Mouse (Mus musculus) embryonic facial prominence, embryonic 14.5 days (tissue): ENCODE results near the gene March8. TPM values are rescaled to one million over a fixed set of nuclear protein-coding genes. Genes with fewer than 3 reads are reported as not detected.

Source experiments
- ATAC-seq: fragments of 200-750 bp; cut with Nextera tagmentation; 2 replicates; pipeline ENCODE4 v1.8.0; 2017; ENCODE audit warnings: low read depth, moderate number of reproducible peaks, moderate TSS enrichment
- DNase-seq: peaks from one replicate; pipeline ENCODE4 v3.0.0-alpha.2; 2015; ENCODE audit warnings: low spot score
- H3K27ac ChIP-seq: fragments of 300-500 bp; sonication (generic); replicated peaks from 2 replicates; pipeline ENCODE4 v1.5.1; 2014; ENCODE audit warnings: low read depth, mild to moderate bottlenecking, low read length, moderate library complexity
- H3K27me3 ChIP-seq: fragments of 300-500 bp; sonication (generic); replicated peaks from 2 replicates; pipeline ENCODE4 v1.6.1; 2014; ENCODE audit warnings: low read length; ENCODE audit not compliant: control insufficient read depth, insufficient read depth
- H3K36me3 ChIP-seq: fragments of 300-500 bp; sonication (generic); 2 replicates; pipeline ENCODE4 v1.6.1; 2014; ENCODE audit warnings: low read length, mixed read lengths; ENCODE audit not compliant: control insufficient read depth, insufficient read depth
- H3K4me1 ChIP-seq: fragments of 300-500 bp; sonication (generic); 2 replicates; pipeline ENCODE4 v1.6.1; 2014; ENCODE audit warnings: antibody characterized with exemption, low read length; ENCODE audit not compliant: control insufficient read depth, insufficient read depth
- H3K4me2 ChIP-seq: fragments of 300-500 bp; sonication (generic); 2 replicates; pipeline ENCODE4 v1.6.1; 2014; ENCODE audit warnings: low read depth, mild to moderate bottlenecking, low read length, moderate library complexity, mixed read lengths
- H3K4me3 ChIP-seq: fragments of 300-500 bp; sonication (generic); 2 replicates; pipeline ENCODE4 v1.5.1; 2014; ENCODE audit warnings: low read depth, mild to moderate bottlenecking, low read length
- H3K9ac ChIP-seq: fragments of 300-500 bp; sonication (generic); 2 replicates; pipeline ENCODE4 v1.6.1; 2014; ENCODE audit warnings: low read depth, mild to moderate bottlenecking, low read length, moderate library complexity, mixed read lengths
- H3K9me3 ChIP-seq: fragments of 300-500 bp; sonication (generic); 2 replicates; pipeline ENCODE4 v1.6.1; 2016; ENCODE audit warnings: low read length; ENCODE audit not compliant: control insufficient read depth
- WGBS: fragments of 180-500 bp; shearing (Covaris S2); extraction: QIAGEN DNeasy Blood & Tissue Kit; methylation state at CpG from one replicate; pipeline ENCODE4 v1.1.7; 2014; 5-methylcytosine and 5-hydroxymethylcytosine counted together
- polyA plus RNA-seq: library from polyadenylated mRNA; unstranded; fragments of >200 nt; fragmentation: Nextera tagmentation; extraction: Ambion mirVana; gene quantifications from 2 replicates; pipeline ENCODE4 v1.2.1, GENCODE M21; 2014

The March8 gene
- polyA plus RNA-seq, 1 experiment from 2014 or later, result 31.8 TPM

DNA sequence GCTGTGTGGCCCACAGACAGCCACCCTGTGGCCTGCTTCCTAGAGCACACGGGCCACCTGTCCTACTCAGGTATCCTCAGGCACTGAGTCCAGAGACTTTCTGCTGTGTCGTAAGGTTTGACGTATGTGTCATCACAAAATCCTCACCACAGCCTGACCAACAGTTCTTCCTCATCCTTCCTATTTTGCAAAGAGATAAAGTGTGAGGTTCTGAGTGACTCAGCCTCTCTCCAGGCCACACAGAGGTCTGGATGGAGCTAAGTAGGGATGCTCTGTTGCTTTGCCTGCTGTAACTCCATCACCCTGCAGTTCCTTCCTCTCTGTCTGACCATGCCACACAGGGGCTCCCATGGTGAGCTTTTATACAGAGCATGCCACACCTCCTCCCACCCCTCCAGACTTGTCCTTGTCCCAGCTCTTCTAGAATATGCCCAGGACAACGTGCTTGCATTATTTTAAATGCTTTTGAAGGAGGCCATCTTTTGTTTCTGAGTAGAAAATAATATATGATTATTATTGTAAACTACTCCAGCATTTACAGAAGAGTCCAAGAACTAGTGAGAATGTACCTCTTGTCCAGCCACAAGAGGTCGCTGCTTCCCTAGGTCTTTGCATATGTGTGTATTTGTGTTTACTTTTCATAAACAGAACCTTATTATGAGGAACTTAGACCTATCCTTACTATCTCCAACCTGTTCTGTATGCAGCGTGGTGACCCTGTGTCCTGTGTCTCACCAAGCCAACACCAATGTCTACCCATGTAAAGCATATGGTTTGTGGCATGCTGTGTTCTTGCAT is 79.9 kb downstream of the March8 start:
- DNase-seq (no peak), ATAC-seq (no peak)
- Histone ChIP-seq H3K27ac (no peak overlapping the region), H3K27me3 (no peaks in the 10 kb centered on the region), H3K36me3 (no peaks in the 10 kb centered on the region), H3K4me3 (no peak overlapping the region), H3K9ac (no peak overlapping the region), H3K4me1 (no peaks in the 10 kb centered on the region), H3K4me2 (no peak overlapping the region), H3K9me3 (no peaks in the 10 kb centered on the region)
- WGBS, result 60% methylated on average over 6 of the region's 6 CpGs

DNA sequence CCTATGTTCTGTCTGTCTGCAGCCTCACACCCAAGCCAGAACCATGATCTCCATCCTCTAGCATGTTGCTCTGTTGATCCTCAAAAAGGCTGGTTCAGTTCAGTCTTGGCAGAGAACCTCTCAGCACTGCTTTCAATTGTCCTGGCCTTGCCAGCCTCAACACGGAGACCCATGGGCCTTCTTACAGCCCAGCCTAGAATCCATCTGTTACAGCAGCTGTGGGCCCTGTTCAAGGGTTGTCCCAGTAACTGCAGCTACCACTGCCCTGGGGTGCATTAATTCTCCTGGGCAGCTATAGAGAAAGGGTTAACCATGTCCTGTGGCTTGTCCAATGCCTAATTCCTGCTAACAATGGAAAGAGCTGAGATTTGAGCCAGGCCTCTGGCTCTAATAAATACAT is 80.7 kb downstream of the March8 start:
- Histone ChIP-seq H3K9me3 (no peaks in the 10 kb centered on the region), H3K27me3 (no peaks in the 10 kb centered on the region), H3K4me3 (no peak overlapping the region), H3K4me2 (no peak overlapping the region), H3K4me1 (no peaks in the 10 kb centered on the region), H3K9ac (no peak overlapping the region), H3K36me3 (no peaks in the 10 kb centered on the region), H3K27ac (no peak overlapping the region)
- ATAC-seq (peak; percentile 34; the same call in 1 of the 2 replicates), DNase-seq (no peak)
- WGBS, result 80% methylated on average over 1 of the region's 1 CpGs

DNA sequence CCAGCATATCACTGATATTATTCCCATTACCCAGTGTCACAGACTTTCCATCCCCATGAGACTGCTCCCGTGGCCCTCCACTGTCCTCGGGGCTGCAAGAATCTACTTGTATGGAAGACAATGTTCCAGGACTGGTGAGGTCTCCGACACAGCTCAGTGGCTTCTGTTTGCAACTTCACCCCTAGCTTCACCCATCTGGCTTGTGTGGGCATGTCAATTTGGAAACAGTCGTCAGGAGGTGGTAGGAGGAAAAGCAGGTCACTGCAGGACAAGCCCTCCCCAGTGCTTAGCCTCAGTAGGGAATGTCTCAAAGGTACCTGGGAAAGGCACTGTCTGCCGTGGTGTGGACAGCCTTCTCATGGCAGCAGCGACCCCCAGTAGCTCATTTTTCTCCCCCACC is 81.9 kb downstream of the March8 start:
- no peak overlapping the region for H3K4me3 ChIP-seq
- ATAC-seq, result no peak
- DNase-seq, result no peak
- H3K4me2 ChIP-seq, result no peak overlapping the region
- H3K27me3 ChIP-seq, result no peaks in the 10 kb centered on the region
- H3K4me1 ChIP-seq, result no peaks in the 10 kb centered on the region
- H3K27ac ChIP-seq, result no peak overlapping the region
- WGBS, result 66% methylated on average over 6 of the region's 6 CpGs
- no peaks in the 10 kb centered on the region for H3K36me3 ChIP-seq
- H3K9ac ChIP-seq, result no peak overlapping the region; the same call in 1 of the 2 replicates
- H3K9me3 ChIP-seq, result no peaks in the 10 kb centered on the region

DNA sequence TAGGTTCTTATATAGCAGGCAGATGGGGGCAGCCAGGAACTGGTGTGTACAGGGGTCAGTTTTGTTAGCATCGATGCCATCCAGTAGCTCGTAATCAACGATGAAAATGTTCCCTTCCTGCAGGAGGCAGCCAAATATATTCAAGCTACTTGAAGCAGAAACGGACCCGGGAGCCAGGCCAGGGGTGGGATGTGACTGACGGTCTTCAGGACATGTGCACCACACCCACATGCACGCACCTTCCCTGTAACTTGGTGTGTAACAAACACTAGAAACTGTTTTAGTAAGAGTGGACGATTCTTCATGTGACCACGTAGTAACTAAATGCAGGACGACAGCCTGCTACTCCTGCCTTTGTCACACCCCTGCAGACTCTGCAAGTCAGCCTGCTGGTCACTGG is 82.4 kb downstream of the March8 start:
- Histone ChIP-seq H3K9ac (no peak overlapping the region; the same call in 1 of the 2 replicates), H3K4me3 (no peak overlapping the region), H3K36me3 (no peaks in the 10 kb centered on the region), H3K9me3 (no peaks in the 10 kb centered on the region), H3K4me2 (no peak overlapping the region), H3K27me3 (no peaks in the 10 kb centered on the region), H3K27ac (no peak overlapping the region), H3K4me1 (no peaks in the 10 kb centered on the region)
- WGBS, result 82% methylated on average over 10 of the region's 10 CpGs
- ATAC-seq (no peak), DNase-seq (no peak)

DNA sequence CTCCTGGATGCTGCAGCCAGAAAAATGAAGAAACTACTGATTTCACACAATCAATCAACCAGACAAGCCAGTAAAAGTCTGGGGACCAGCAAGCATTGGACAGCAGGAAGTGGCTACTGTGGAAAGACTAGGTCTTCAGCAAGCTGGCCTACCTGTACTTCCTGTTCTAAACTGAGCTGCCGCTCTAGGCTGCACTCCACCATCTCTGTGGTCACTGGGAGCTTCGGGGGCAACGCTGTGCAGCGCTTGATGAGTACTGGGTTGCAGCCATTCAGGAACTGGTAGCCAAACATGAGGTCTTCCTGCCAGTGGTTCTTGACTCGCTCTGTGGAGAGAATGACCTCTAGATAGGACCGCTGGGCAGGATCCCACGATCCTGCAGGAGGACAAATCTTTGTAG is 85.2 kb downstream of the March8 start:
- Histone ChIP-seq H3K27me3 (no peaks in the 10 kb centered on the region), H3K36me3 (no peaks in the 10 kb centered on the region), H3K27ac (no peak overlapping the region), H3K4me3 (no peak overlapping the region), H3K9me3 (no peaks in the 10 kb centered on the region), H3K4me2 (no peak overlapping the region), H3K4me1 (no peaks in the 10 kb centered on the region), H3K9ac (no peak overlapping the region)
- ATAC-seq, result no peak
- WGBS, result 88% methylated on average over 7 of the region's 7 CpGs
- no peak for DNase-seq

DNA sequence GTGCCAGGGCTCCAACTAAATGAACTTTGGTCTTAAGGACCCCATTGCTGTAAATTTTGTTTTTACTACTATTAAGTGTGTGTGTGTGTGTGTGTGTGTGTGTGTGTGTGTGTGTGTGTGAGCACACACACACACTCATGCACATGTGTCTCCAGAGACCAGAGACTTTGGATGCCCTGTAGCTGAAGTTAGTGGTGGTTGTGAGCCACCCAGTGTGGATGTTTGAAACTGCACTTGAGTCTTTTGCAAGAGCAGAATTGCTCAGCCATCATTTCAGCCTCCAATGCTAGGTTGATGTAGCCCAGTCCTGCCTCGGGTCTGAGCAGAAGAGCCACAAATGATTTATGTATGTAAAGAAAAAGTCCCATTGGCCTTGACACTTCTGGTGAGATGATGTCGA is 85.8 kb downstream of the March8 start:
- H3K9ac ChIP-seq, result no peak overlapping the region
- H3K4me2 ChIP-seq, result no peak overlapping the region
- WGBS, result 64% methylated on average over 2 of the region's 2 CpGs
- ATAC-seq (no peak), DNase-seq (no peak)
- no peaks in the 10 kb centered on the region for H3K9me3 ChIP-seq
- no peaks in the 10 kb centered on the region for H3K27me3 ChIP-seq
- H3K4me1 ChIP-seq, result no peaks in the 10 kb centered on the region
- H3K36me3 ChIP-seq, result no peaks in the 10 kb centered on the region
- H3K4me3 ChIP-seq, result no peak overlapping the region
- H3K27ac ChIP-seq, result no peak overlapping the region

DNA sequence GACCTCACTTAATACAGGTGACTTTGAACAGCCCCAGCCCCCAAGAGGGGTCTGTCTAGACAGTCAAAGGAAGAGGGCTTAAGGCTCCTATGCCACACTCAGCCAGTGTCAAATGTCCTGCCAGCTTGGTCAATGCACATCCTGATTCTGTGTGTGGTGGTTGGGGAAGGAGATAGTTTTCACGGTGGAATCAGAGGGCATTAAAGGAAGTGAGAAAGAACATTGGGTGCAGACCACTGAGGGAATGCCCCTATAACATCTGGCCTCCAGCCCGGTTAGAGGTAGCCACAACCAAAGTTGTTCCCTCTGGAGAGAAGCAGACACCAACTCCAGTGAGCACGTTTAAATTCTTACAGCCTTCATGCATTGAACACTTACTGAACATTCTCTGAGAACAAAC is 89.7 kb downstream of the March8 start:
- no peak for DNase-seq
- Histone ChIP-seq H3K4me2 (no peak overlapping the region), H3K27me3 (no peaks in the 10 kb centered on the region), H3K9ac (no peak overlapping the region), H3K27ac (no peak overlapping the region), H3K4me1 (no peaks in the 10 kb centered on the region), H3K9me3 (peaks cover 3% of the 10 kb centered on the region; the same call in 1 of the 2 replicates), H3K36me3 (no peaks in the 10 kb centered on the region), H3K4me3 (no peak overlapping the region)
- ATAC-seq, result no peak
- whole genome bisulfite sequencing, result 78% methylated on average over 3 of the region's 3 CpGs

DNA sequence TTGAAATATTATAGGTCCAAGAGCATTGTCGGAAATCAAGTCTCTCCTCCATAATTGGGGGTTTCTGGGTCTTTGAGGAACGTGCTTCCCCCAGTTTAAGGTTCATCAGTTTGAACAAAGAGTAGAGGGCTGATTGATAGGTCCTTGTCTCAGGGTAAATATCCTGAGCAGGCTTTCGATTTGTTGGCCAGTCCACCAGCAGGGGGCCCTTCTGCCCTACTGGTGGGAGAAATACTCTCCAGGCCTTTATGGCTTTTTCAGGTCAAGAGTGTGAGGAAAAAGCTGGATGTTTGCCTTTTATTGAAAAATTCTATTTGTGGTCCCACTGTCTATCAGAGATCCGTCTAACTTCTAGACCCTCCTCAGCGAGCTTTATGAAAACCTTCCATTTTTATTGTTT is 90.5 kb downstream of the March8 start:
- no peaks in the 10 kb centered on the region for H3K4me1 ChIP-seq
- no peak overlapping the region for H3K9ac ChIP-seq
- no peak overlapping the region for H3K4me3 ChIP-seq
- H3K4me2 ChIP-seq, result no peak overlapping the region
- 72% methylated on average over 5 of the region's 5 CpGs for WGBS
- H3K27me3 ChIP-seq, result no peaks in the 10 kb centered on the region
- H3K27ac ChIP-seq, result no peak overlapping the region
- H3K36me3 ChIP-seq, result no peaks in the 10 kb centered on the region
- H3K9me3 ChIP-seq, result peaks cover 3% of the 10 kb centered on the region; the same call in 1 of the 2 replicates
- DNase-seq (no peak), ATAC-seq (no peak)

DNA sequence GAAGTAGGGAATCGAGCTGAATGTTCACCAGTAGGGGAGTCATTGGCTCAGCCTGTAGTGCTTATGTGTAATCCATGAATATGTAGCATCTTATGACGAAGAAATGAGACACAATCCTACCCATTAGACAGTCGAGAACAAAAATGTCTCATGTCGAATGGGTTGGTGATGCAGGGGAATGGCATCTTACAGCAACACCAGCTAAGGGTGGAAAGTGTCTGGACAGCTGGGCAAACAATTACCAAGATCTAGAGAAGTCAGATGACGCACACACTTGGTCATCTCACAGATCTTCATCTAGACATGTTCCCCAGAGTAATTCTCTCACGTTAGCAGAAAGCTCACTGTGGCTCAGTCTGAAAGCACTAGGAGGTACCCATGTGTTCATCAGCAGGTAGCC is 101.0 kb downstream of the March8 start:
- Histone ChIP-seq H3K9ac (no peak overlapping the region), H3K4me1 (no peaks in the 10 kb centered on the region), H3K9me3 (no peaks in the 10 kb centered on the region), H3K27ac (no peak overlapping the region), H3K4me2 (no peak overlapping the region), H3K4me3 (no peak overlapping the region), H3K36me3 (no peaks in the 10 kb centered on the region), H3K27me3 (no peaks in the 10 kb centered on the region)
- WGBS, result 75% methylated on average over 6 of the region's 6 CpGs
- no peak for ATAC-seq
- DNase-seq, result no peak
